18 mouse cellular contexts compared by ENCODE assay signal in the genomic region with DNA sequence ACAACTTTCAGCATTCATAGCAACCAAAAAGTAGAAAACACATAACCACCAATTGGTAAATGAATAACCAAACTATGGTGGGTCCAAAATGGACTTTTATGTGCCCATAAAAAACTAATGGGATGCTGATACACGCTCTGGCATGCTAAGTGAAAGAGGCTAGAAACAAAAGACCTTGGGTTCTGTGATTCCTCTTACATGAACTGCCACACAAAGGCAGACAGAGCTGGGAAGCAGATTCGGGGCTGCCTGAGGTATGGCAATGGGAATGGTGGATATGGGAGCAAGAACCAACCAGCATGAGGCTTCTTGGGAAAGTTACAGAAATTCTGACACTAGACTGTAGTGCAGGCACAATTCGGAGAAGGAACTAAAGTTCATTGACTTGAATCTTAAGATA. TPM values are rescaled to one million over a fixed set of nuclear protein-coding genes. Genes with fewer than 3 reads are reported as not detected.
"Had no signal": no experiment of that assay in that cellular context is flagged by ENCODE, and none has a peak within 500 bp of the region (broad histone marks: within the 10 kb centered on the region; RNA-seq: fewer than 3 reads in every experiment).

No protein-coding gene starts in this region.

- H3K27me3 ChIP-seq: lung, embryonic 15.5 days; midbrain, embryonic 13.5 days; midbrain, embryonic 15.5 days; neural tube, embryonic 12.5 days; stomach, embryonic 15.5 days had no signal

- H3K36me3 ChIP-seq: lung, embryonic 15.5 days; midbrain, embryonic 13.5 days; midbrain, embryonic 15.5 days; neural tube, embryonic 12.5 days; stomach, embryonic 15.5 days had no signal

- H3K9ac ChIP-seq: liver, postnatal 0 days; lung, embryonic 15.5 days; midbrain, embryonic 13.5 days; midbrain, embryonic 15.5 days; neural tube, embryonic 12.5 days; stomach, embryonic 15.5 days had no signal

- H3K9me3 ChIP-seq: lung, embryonic 15.5 days; megakaryocyte, embryonic 14.5 days; midbrain, embryonic 13.5 days; midbrain, embryonic 15.5 days; neural tube, embryonic 12.5 days; stomach, embryonic 15.5 days had no signal

- ATAC-seq: liver, postnatal 0 days; lung, postnatal 0 days; midbrain, embryonic 13.5 days; midbrain, embryonic 15.5 days had no signal

- H3K4me3 ChIP-seq: lung, embryonic 15.5 days; megakaryocyte, embryonic 14.5 days; midbrain, embryonic 13.5 days; midbrain, embryonic 15.5 days; neural tube, embryonic 12.5 days; stomach, embryonic 15.5 days had no signal

- H3K27ac ChIP-seq: lung, embryonic 15.5 days; macrophage; midbrain, embryonic 13.5 days; midbrain, embryonic 15.5 days; neural tube, embryonic 12.5 days; stomach, embryonic 15.5 days; stomach, postnatal 0 days had no signal

- H3K4me2 ChIP-seq: lung, embryonic 15.5 days; midbrain, embryonic 13.5 days; midbrain, embryonic 15.5 days; neural tube, embryonic 12.5 days; stomach, embryonic 15.5 days had no signal

- H3K4me1 ChIP-seq: lung, embryonic 15.5 days; megakaryocyte, embryonic 14.5 days; midbrain, embryonic 13.5 days; midbrain, embryonic 15.5 days; neural tube, embryonic 12.5 days; stomach, embryonic 15.5 days had no signal

- DNase-seq: liver, postnatal 0 days; lung, adult 2 months; lung, postnatal 14 days; lung, postnatal 36 days; right cerebral cortex, postnatal 14 days; thymus, adult 2 months; thymus, postnatal 25 days; thymus, postnatal 4 days had no signal

RNA-seq across cellular contexts. Expression of gene Fsip1, which starts 25.7 kb away (rescaled TPM):
- total RNA-seq: monocyte, adult 5-6 weeks had no signal
- polyA plus RNA-seq: thymus, adult 2 months had no signal
